Mouse (Mus musculus) G1E (cell line): ENCODE measurements around the gene Duxf3. TPM values are rescaled to one million over a fixed set of nuclear protein-coding genes. Genes with fewer than 3 reads are reported as not detected.
A peak's percentile ranks its signal among the peaks of the same experiment; 100 is the strongest.
"Not testable (repeated sequence)": the region's sequence is repeated elsewhere in the genome, so short reads cannot be mapped to it uniquely, and the experiment has no call there.

Source experiments
- ATAC-seq: 2 replicates; pipeline ENCODE4 v1.8.0; 2016; ENCODE audit warnings: mild to moderate bottlenecking; ENCODE audit not compliant: insufficient number of reproducible peaks, poor library complexity, low FRiP score, severe bottlenecking; ENCODE audit errors: extremely low read depth
- DNase-seq: peaks from one replicate; pipeline ENCODE4 v3.0.0; 2012; ENCODE audit warnings: low spot score
- H3K27me3 ChIP-seq: 2 replicates; pipeline ENCODE4 v1.6.1; 2012; ENCODE audit warnings: mild to moderate bottlenecking, low read length, inconsistent platforms; ENCODE audit not compliant: insufficient read depth
- H3K36me3 ChIP-seq: replicated peaks from 2 replicates; pipeline ENCODE3; 2012; ENCODE audit warnings: mild to moderate bottlenecking, inconsistent platforms
- H3K4me1 ChIP-seq: 2 replicates; pipeline ENCODE4 v1.6.1; 2012; ENCODE audit warnings: low read depth, low read length, inconsistent platforms, mixed read lengths; ENCODE audit not compliant: insufficient read depth
- H3K4me3 ChIP-seq: 2 replicates; pipeline ENCODE4 v1.5.1; 2012; ENCODE audit warnings: low read depth, mild to moderate bottlenecking, inconsistent platforms, low read length, moderate library complexity, mixed read lengths
- H3K9me3 ChIP-seq: replicated peaks from 2 replicates; pipeline ENCODE4 v1.6.1; 2012; ENCODE audit warnings: inconsistent platforms
- CTCF ChIP-seq: IDR thresholded peaks from 2 replicates; pipeline ENCODE4 v1.5.1; 2012; ENCODE audit warnings: low read depth, low read length, inconsistent platforms, mixed read lengths
- GATA1 ChIP-seq: IDR thresholded peaks from 2 replicates; pipeline ENCODE4 v1.6.1; 2012; ENCODE audit warnings: borderline replicate concordance, low read length, inconsistent platforms, mixed read lengths
- GATA2 ChIP-seq: IDR thresholded peaks from 2 replicates; pipeline ENCODE4 v1.6.1; 2012; ENCODE audit warnings: low read depth, low read length, inconsistent platforms, borderline replicate concordance
- POLR2AphosphoS5 ChIP-seq: IDR thresholded peaks from 2 replicates; pipeline ENCODE4 v1.6.1; 2012; ENCODE audit warnings: low read depth, low read length, inconsistent platforms; ENCODE audit not compliant: insufficient replicate concordance
- TAL1 ChIP-seq: conservative IDR thresholded peaks from 2 replicates; pipeline ENCODE4 v1.6.1; 2012; ENCODE audit warnings: low read depth, low read length, inconsistent platforms, mixed read lengths
- polyA plus RNA-seq: library from polyadenylated mRNA; stranded (reverse); fragments of >175 nt; gene quantifications from 2 replicates; pipeline ENCODE4 v1.2.3, GENCODE M21; 2012
- total RNA-seq, 2 experiments: library from RNA; stranded (forward) in 1 of 2; stranded (reverse) in 1 of 2; fragments of 200-1000 nt in 1 of 2; fragments of >200 nt in 1 of 2; fragmentation: Nextera tagmentation in 1 of 2; gene quantifications; 2 replicates each; pipeline ENCODE4 v1.2.3; 2014 to 2017

The Duxf3 gene
- total and polyA plus RNA-seq, 3 experiments, result 1.1 TPM; not detected in 2

- ATAC-seq (no peak), DNase-seq (no peak)
- Histone ChIP-seq H3K9me3 (no peaks in the 10 kb centered on the region), H3K4me1 (peaks cover 3% of the 10 kb centered on the region; the same call in 1 of the 2 replicates), H3K4me3 (no peak overlapping the region), H3K36me3 (no peaks in the 10 kb centered on the region), H3K27me3 (no peaks in the 10 kb centered on the region)
- TF ChIP-seq POLR2AphosphoS5 (no peak), GATA1 (no peak), GATA2 (no peak), TAL1 (no peak), CTCF (no peak)
Measured at GRCm38 (mm10) chr10:58249535-58249934, 17.1 kb upstream of the Duxf3 start.

- H3K27me3 ChIP-seq, DNase-seq: not testable (repeated sequence)
Measured at GRCm38 (mm10) chr10:58238984-58239740, 6.7 kb upstream of the Duxf3 start.

GRCm38 (mm10) chr10:58236613-58237012 is 4.1 kb upstream of the Duxf3 start, which contains the start of gene Gm4981:
Gene Gm4981, minus strand, starts transcription at chr10:58236701.
- no peaks in the 10 kb centered on the region for H3K36me3 ChIP-seq

More at GRCm38 (mm10) chr10:58238984-58239740, 6.7 kb upstream of the Duxf3 start:
- ATAC-seq, H3K36me3 ChIP-seq, H3K4me3 ChIP-seq, H3K4me1 ChIP-seq, H3K9me3 ChIP-seq: not testable (repeated sequence)

GRCm38 (mm10) chr10:58234985-58235384 is 2.5 kb upstream of the Duxf3 start:
- not testable (repeated sequence) for H3K4me3 ChIP-seq, ATAC-seq, H3K9me3 ChIP-seq, H3K4me1 ChIP-seq, H3K27me3 ChIP-seq, DNase-seq, H3K36me3 ChIP-seq

More at GRCm38 (mm10) chr10:58236613-58237012, 4.1 kb upstream of the Duxf3 start, which contains the start of gene Gm4981:
- DNase-seq, result no peak
- Histone ChIP-seq H3K4me3 (no peak within 1 kb of the TSS), H3K27me3 (no peaks in the 10 kb centered on the region; the same call in 1 of the 2 replicates), H3K4me1 (no peaks in the 10 kb centered on the region), H3K9me3 (peaks cover 7% of the 10 kb centered on the region)
- TF ChIP-seq GATA2 (no peak), GATA1 (no peak), POLR2AphosphoS5 (no peak), TAL1 (no peak), CTCF (no peak)
- no peak for ATAC-seq

GRCm38 (mm10) chr10:58233740-58234121 is 1.3 kb upstream of the Duxf3 start:
- not testable (repeated sequence) for H3K36me3 ChIP-seq, ATAC-seq, H3K27me3 ChIP-seq, DNase-seq, H3K4me3 ChIP-seq, H3K4me1 ChIP-seq, H3K9me3 ChIP-seq

GRCm38 (mm10) chr10:58233054-58233739 is 722 bp upstream of the Duxf3 start:
- H3K4me1 ChIP-seq, H3K27me3 ChIP-seq, H3K36me3 ChIP-seq, ATAC-seq, DNase-seq, H3K4me3 ChIP-seq, H3K9me3 ChIP-seq: not testable (repeated sequence)

- not testable (repeated sequence) for DNase-seq
- ATAC-seq, result 0 out of 2 replicates have a peak, but pooled peaks have one; percentile 36
Measured at GRCm38 (mm10) chr10:58231779-58232640, 465 bp downstream of the Duxf3 start.

GRCm38 (mm10) chr10:58231088-58231487 is 1.4 kb downstream of the Duxf3 start:
- H3K9me3 ChIP-seq, H3K36me3 ChIP-seq, DNase-seq, H3K27me3 ChIP-seq, ATAC-seq, H3K4me1 ChIP-seq, H3K4me3 ChIP-seq: not testable (repeated sequence)

More at GRCm38 (mm10) chr10:58231779-58232640, 465 bp downstream of the Duxf3 start:
- H3K4me3 ChIP-seq, H3K9me3 ChIP-seq, H3K36me3 ChIP-seq, H3K4me1 ChIP-seq, H3K27me3 ChIP-seq: not testable (repeated sequence)

- not testable (repeated sequence) for ATAC-seq
Measured at GRCm38 (mm10) chr10:58230021-58230420, 2.5 kb downstream of the Duxf3 start.

GRCm38 (mm10) chr10:58227798-58228197 is 4.7 kb downstream of the Duxf3 start:
- H3K4me1 ChIP-seq, H3K4me3 ChIP-seq, DNase-seq, H3K36me3 ChIP-seq, H3K27me3 ChIP-seq, ATAC-seq: not testable (repeated sequence)
- H3K9me3 ChIP-seq, result peaks cover 13% of the 10 kb centered on the region

More at GRCm38 (mm10) chr10:58230021-58230420, 2.5 kb downstream of the Duxf3 start:
- H3K9me3 ChIP-seq, H3K27me3 ChIP-seq, H3K4me3 ChIP-seq, H3K36me3 ChIP-seq, H3K4me1 ChIP-seq, DNase-seq: not testable (repeated sequence)
